Mouse (Mus musculus): ENCODE measurements around the gene Clic4. TPM values are rescaled to one million over a fixed set of nuclear protein-coding genes. Genes with fewer than 3 reads are reported as not detected.

Gene Clic4
- polyA plus RNA-seq, 1 experiment = 125 TPM

GRCm38 (mm10) chr4:135179077-135179481 lies 93.5 kb downstream of the Clic4 start:
- Histone ChIP-seq H3K4me1 (ENCODE audit: control insufficient read depth, insufficient read depth, insufficient read length, low read length) (no peaks in the 10 kb centered on the region), H3K27ac (replicated peaks; ENCODE audit: low read depth, low read length) (no peak overlapping the region), H3K4me3 (ENCODE audit: insufficient read depth, low read depth, low read length) (no peak overlapping the region)

DNA sequence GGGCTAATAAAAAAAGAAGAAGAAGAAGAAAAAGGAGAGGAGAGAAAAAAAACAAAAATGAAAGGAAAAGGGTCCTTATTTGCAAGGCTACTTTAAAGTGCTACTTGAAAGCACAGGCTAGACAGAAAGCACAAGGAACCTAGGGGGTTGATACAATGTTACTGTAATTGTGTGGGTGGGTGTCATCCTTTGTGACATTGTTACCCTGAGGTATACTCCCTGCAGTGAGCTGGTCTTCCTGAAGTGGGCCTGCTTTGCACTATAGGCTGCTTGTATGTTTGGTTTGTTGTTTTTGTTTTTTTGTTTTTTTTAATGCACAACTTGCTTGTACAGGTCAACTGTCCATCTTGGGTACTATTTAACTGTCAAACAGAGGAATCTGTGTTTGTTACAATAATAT lies 95.0 kb downstream of the Clic4 start:
- H3K4me3 ChIP-seq (ENCODE audit: insufficient read depth, low read depth, low read length) = no peak overlapping the region
- H3K27ac ChIP-seq (replicated peaks; ENCODE audit: low read depth, low read length) = no peak overlapping the region
- H3K4me1 ChIP-seq (ENCODE audit: control insufficient read depth, insufficient read depth, insufficient read length, low read length) = no peaks in the 10 kb centered on the region

DNA sequence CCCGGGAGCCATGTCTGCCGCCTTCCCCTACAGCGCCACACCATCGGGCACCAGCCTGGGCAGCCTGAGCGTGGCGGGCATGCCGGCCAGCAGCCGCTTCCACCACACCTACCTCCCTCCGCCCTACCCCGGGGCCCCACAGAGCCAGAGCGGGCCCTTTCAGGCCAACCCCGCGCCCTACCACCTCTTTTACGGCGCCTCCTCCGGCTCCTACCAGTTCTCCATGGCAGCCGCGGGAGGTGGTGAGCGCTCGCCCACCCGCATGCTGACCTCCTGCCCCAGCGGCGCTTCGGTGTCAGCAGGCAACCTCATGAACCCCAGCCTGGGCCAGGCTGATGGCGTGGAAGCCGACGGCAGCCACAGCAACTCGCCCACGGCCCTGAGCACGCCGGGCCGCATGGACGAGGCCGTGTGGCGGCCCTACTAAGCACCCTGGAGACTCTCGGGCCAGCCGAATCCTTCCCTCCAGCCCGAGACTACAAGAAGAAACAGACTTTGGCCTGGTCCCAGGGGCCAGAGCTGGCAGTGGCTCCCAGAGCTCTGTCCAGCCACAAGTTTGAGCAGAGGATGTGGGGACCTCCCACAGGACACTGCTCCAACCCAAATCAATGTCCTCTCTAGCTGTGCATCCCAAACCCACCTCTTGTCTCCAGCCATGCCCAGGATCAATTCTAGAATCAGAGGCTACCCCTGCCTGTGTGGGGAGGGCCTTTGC lies 97.1 kb downstream of the Clic4 start:
- H3K4me3 ChIP-seq (ENCODE audit: insufficient read depth, low read depth, low read length) = no peak overlapping the region
- H3K27ac ChIP-seq (replicated peaks; ENCODE audit: low read depth, low read length) = no peak overlapping the region
- H3K4me1 ChIP-seq (ENCODE audit: control insufficient read depth, insufficient read depth, insufficient read length, low read length) = no peaks in the 10 kb centered on the region

- no peak overlapping the region for H3K27ac ChIP-seq (replicated peaks; ENCODE audit: low read depth, low read length)
- H3K4me3 ChIP-seq (ENCODE audit: insufficient read depth, low read depth, low read length) = no peak overlapping the region
- H3K4me1 ChIP-seq (ENCODE audit: control insufficient read depth, insufficient read depth, insufficient read length, low read length) = no peaks in the 10 kb centered on the region
Measured at GRCm38 (mm10) chr4:135171304-135171875, 101.2 kb downstream of the Clic4 start.

DNA sequence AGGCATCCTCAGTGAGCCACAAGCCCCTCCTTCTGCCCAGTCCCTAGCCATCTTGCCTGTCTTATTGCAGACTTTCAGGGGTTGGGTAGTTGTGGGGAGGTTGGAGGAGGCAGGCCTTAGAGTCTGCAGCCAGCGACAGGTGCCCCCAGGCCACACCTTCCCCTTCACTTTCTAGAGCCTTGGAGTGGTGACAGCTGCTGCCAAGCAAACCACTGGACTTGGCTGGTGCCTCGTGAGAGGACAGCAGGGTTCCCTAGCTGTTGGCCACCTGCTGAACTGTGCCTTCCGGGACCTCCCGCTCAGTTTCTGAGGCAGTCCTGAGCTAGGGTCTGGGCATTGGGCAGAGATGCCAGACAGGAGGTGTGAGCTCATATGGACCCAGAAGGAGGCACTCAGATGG lies 103.1 kb downstream of the Clic4 start:
- H3K4me1 ChIP-seq (ENCODE audit: control insufficient read depth, insufficient read depth, insufficient read length, low read length) = no peaks in the 10 kb centered on the region
- no peak overlapping the region for H3K27ac ChIP-seq (replicated peaks; ENCODE audit: low read depth, low read length)
- H3K4me3 ChIP-seq (ENCODE audit: insufficient read depth, low read depth, low read length) = no peak overlapping the region

GRCm38 (mm10) chr4:135169096-135169495 lies 103.5 kb downstream of the Clic4 start:
- Histone ChIP-seq H3K4me3 (ENCODE audit: insufficient read depth, low read depth, low read length) (no peak overlapping the region), H3K27ac (replicated peaks; ENCODE audit: low read depth, low read length) (no peak overlapping the region), H3K4me1 (ENCODE audit: control insufficient read depth, insufficient read depth, insufficient read length, low read length) (no peaks in the 10 kb centered on the region)

DNA sequence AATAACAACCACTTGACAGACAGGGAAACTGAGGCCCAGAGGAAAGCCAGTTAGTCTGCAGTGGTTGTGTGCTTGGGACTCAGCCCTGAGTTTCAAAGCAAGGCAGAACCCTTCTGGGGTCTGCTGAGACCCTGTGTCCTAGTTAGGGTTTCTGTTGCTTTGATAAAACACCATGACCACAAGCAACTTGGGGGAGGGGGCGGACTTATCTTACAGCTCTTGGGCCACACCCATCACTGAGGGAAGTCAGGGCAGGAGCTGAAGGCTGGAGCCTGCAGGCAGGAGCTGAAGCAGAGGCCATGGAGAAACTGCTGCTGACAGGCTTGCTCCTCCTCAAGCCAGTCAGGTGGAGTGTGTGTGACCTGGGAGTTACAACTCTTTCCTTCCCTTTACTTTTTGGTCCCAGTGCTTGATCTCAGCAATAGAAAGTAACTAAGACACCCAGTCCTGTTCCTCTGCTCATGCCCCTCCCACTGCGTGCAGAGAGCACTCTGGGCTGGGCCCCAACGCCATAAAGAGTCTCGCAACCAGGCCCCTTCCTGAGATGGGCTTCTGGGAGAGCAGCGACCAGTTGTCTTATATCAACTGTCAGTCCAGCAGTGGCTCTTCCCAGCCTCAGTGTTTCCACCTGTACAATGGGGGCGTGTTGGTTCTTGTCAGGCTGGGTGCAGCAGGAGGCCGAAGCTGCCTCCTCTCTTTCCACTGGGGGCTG lies 104.6 kb downstream of the Clic4 start:
- no peak overlapping the region for H3K27ac ChIP-seq (replicated peaks; ENCODE audit: low read depth, low read length)
- no peaks in the 10 kb centered on the region for H3K4me1 ChIP-seq (ENCODE audit: control insufficient read depth, insufficient read depth, insufficient read length, low read length)
- no peak overlapping the region for H3K4me3 ChIP-seq (ENCODE audit: insufficient read depth, low read depth, low read length)

DNA sequence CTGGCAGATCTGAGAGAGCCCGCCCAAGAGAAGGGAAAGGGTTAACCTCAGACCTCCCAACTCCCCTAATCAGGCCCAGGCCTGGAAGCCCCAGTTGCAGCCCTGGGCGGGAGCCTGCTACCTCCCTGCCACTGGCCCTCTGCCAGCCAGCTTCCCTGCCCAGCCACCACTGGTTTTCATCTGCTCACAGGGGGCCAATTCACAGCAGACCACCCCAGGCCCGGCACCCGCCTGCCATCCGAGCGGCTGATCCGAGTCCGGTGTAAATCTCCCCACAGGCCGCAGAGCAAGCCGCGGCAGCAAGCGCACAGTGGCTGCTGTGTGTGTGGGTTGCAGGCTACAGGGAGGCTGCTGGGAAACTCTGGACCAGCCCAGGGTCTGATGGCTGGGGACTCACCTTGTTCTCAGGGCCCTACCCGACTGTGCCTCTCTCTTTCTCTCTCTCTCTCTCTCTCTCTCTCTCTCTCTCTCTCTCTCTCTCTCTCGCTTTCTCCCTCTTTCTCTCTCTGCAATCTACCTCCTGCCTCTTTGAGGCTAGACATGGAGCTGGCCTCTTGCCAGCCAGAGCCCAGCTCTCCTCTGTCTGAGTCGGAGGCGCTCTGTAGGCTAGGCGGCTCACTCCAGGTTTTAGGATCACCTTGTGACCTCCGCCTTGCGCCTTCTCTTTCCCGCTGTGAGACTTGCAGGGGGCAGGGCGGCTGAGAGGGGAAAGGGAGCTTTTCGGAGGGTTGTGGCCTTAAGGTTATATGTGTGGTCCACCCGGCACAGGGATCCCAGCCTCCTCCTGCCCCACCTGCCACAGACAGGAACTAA lies 106.0 kb downstream of the Clic4 start:
- Histone ChIP-seq H3K4me3 (ENCODE audit: insufficient read depth, low read depth, low read length) (no peak overlapping the region), H3K27ac (replicated peaks; ENCODE audit: low read depth, low read length) (no peak overlapping the region)

DNA sequence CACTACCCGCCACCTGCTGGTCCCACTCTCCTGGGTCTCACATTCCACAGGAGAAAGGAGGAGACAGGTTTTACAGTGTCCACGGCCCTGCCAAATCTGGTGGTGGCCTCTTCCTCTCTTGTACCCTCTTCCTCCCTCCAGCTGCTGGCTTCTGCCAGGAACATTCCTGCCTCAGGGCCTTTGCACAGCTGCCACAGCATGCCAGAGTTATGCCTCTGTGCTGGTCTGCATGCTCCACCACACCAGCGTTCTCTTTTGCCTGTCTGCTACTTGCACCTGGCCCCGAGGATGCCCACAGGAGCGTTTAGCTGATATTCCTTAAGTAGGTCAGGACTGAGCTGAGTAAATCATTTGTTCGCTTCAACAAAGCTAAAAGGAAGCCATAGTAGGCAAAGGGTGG lies 106.9 kb downstream of the Clic4 start:
- H3K4me3 ChIP-seq (ENCODE audit: insufficient read depth, low read depth, low read length) = no peak overlapping the region
- no peak overlapping the region for H3K27ac ChIP-seq (replicated peaks; ENCODE audit: low read depth, low read length)
- no peaks in the 10 kb centered on the region for H3K4me1 ChIP-seq (ENCODE audit: control insufficient read depth, insufficient read depth, insufficient read length, low read length)

More for the DNA sequence above, 106.0 kb downstream of the Clic4 start:
- H3K4me1 ChIP-seq (ENCODE audit: control insufficient read depth, insufficient read depth, insufficient read length, low read length) = no peaks in the 10 kb centered on the region

Other genes starting within 250 kb of the Clic4 start
- 0.28 and 0.38 TPM in 2 replicates for gene Runx3, start 152.2 kb downstream of the Clic4 start, polyA plus RNA-seq (2012; ENCODE audit: insufficient read depth, insufficient read length, missing spikeins)
- gene Srrm1, start 80.5 kb upstream of the Clic4 start, polyA plus RNA-seq (2012; ENCODE audit: insufficient read depth, insufficient read length, missing spikeins) = 32.7 and 42.7 TPM in 2 replicates
- gene Ncmap, start 125.4 kb upstream of the Clic4 start, polyA plus RNA-seq (2012; ENCODE audit: insufficient read depth, insufficient read length, missing spikeins) = 0.71 TPM in 1 of 2 replicates, not detected in the other
- 5.9 and 10.8 TPM in 2 replicates for gene Rcan3, start 161.0 kb upstream of the Clic4 start, polyA plus RNA-seq (2012; ENCODE audit: insufficient read depth, insufficient read length, missing spikeins)
- 0.52 TPM in 1 of 2 replicates, not detected in the other for gene Stpg1, start 222.0 kb upstream of the Clic4 start, polyA plus RNA-seq (2012; ENCODE audit: insufficient read depth, insufficient read length, missing spikeins)
- gene Nipal3, start 222.2 kb upstream of the Clic4 start, polyA plus RNA-seq (2012; ENCODE audit: insufficient read depth, insufficient read length, missing spikeins) = 6.5 and 8.5 TPM in 2 replicates